Mouse (Mus musculus): ENCODE results near the gene Speer4f1. TPM values are rescaled to one million over a fixed set of nuclear protein-coding genes. Genes with fewer than 3 reads are reported as not detected.
"Not testable (repeated sequence)": the region's sequence is repeated elsewhere in the genome, so short reads cannot be mapped to it uniquely, and the experiment has no call there.

Speer4f1 gene
- not detected in 2 replicates for polyA plus RNA-seq (2012; rRNA removed)

DNA sequence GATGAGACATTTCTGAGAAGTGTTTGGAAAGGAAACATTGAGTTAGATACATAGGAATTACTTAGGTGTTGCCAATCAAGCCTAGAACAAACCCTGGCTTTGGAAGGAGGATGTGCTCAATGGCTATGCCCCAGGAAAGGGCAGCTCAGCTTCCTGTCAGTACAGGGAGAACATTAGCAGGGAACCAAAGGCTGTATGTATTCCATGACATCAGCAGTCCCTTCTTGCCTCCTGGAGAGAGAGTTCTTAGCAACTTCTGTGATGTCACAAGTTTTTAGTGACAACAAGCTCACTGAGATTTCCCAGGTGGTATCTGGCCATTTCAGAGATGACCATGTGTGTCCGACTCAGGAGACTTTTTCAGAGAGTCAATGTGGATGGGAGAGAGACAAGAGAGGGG lies at the start of gene Speer4f1:
TSS of gene Speer4f1 (plus strand) at position 301 of the 400 bp plus-strand sequence.
- not testable (repeated sequence) for H3K4me1 ChIP-seq (ENCODE audit: control insufficient read depth, insufficient read depth, low read length); H3K27ac ChIP-seq (ENCODE audit: insufficient read depth, low read length); H3K4me3 ChIP-seq (ENCODE audit: insufficient read depth, low read length)

DNA sequence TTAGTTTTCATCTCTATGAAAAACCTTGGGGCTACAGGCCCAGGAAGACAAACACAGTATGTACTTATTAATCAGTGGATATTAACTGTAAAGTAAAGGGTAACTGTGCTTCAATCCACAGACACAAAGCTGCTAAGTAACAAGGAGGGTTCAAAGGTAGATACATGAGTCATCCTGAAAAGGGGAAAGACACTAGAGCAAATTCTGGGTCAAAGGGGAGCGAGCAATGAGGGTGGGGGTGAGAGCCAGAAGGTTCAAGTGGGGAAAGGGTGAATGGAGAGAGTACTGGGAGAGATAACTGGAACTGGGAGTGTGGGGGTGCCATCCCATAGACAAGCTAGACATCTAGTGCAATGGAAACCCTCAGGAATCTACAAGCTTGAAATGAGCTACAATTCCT lies 49.0 kb upstream of the Speer4f1 start:
- Histone ChIP-seq H3K27ac (ENCODE audit: insufficient read depth, low read length) (no peak overlapping the region), H3K4me1 (ENCODE audit: control insufficient read depth, insufficient read depth, low read length) (no peaks in the 10 kb centered on the region), H3K4me3 (ENCODE audit: insufficient read depth, low read length) (no peak overlapping the region)
- no peak for TF ChIP-seq CTCF (IDR thresholded peaks at IDR 0.05; ENCODE audit: extremely low read depth, insufficient read depth, low read length)
- no peak for TF ChIP-seq POLR2A (IDR thresholded peaks at IDR 0.05; ENCODE audit: extremely low read depth, insufficient read depth, low read length)

DNA sequence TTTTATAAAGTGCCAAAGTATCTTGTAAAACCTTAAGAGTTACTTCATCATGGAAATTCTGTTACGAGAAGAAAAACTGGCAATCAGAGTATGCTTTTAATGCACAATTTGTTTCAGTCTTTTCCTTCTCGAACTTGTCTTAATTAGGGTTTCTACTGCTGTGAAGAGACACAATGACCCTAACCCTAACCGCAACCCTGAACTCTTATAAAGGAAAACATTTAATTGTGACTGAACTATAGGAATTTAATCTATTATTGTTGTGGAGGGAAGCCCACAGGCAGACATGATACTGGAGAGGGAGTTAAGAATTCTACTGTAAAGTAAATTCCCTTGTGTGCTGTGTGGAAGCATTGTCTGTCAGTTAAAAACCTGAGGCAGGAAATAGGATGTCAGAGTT lies 41.2 kb upstream of the Speer4f1 start:
- Histone ChIP-seq H3K27ac (ENCODE audit: insufficient read depth, low read length) (no peak overlapping the region), H3K4me1 (ENCODE audit: control insufficient read depth, insufficient read depth, low read length) (no peaks in the 10 kb centered on the region), H3K4me3 (ENCODE audit: insufficient read depth, low read length) (no peak overlapping the region)
- TF ChIP-seq POLR2A (IDR thresholded peaks at IDR 0.05; ENCODE audit: extremely low read depth, insufficient read depth, low read length): no peak
- no peak for TF ChIP-seq CTCF (IDR thresholded peaks at IDR 0.05; ENCODE audit: extremely low read depth, insufficient read depth, low read length)

DNA sequence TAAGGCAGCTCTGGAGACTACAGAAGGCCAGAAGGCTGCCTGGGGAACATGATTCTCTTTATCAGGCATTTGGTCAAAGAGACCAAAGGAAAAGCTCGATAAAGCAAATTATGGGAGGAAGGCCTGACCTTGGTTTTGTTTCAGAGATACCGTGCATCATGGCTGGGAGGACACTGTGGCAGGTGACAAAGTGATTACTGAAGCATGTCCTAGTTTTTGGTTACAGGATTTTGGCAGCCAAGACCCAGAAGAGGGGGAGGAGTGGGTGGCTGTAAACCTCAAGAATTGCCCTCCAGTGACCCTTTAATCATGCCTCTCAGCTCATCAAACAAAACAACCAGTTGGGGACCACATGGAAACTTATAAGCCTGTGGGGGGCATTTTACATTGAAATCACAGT lies 39.7 kb upstream of the Speer4f1 start:
- H3K4me3 ChIP-seq (ENCODE audit: insufficient read depth, low read length): no peak overlapping the region
- H3K27ac ChIP-seq (ENCODE audit: insufficient read depth, low read length): no peak overlapping the region
- no peak for TF ChIP-seq CTCF (IDR thresholded peaks at IDR 0.05; ENCODE audit: extremely low read depth, insufficient read depth, low read length)
- no peak for TF ChIP-seq POLR2A (IDR thresholded peaks at IDR 0.05; ENCODE audit: extremely low read depth, insufficient read depth, low read length)
- no peaks in the 10 kb centered on the region for H3K4me1 ChIP-seq (ENCODE audit: control insufficient read depth, insufficient read depth, low read length)

DNA sequence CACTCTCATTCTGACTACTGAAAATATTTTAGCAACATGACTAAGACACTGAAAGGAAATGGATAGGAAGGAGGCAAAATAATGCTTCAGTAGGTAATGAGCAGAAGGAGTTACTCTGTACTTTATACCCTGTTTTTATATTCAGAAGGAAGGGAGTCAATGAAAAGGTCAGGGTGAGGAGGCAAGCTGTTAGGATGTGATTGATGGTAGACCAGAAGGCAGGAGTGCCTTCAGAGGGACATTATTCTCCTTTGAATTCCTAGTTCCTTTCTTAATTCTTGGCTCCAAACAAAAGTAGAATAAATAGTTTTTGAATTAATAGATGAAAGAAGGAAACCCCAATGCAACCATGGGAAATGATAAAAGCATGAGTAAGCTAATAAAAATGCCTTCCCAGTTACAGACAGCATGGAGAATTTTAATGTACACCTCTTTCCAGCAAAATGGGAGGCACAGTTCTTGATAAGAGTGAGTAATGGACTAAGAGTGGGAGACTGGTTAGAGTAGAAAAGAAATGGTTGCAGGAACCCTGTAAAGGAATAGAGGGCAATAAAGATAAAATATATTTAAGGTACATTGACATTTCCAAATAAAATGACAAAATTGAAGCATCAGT lies 36.3 kb upstream of the Speer4f1 start:
- no peaks in the 10 kb centered on the region for H3K4me1 ChIP-seq (ENCODE audit: control insufficient read depth, insufficient read depth, low read length)
- no peak overlapping the region for H3K27ac ChIP-seq (ENCODE audit: insufficient read depth, low read length)
- TF ChIP-seq POLR2A (IDR thresholded peaks at IDR 0.05; ENCODE audit: extremely low read depth, insufficient read depth, low read length): no peak
- no peak for TF ChIP-seq CTCF (IDR thresholded peaks at IDR 0.05; ENCODE audit: extremely low read depth, insufficient read depth, low read length)
- H3K4me3 ChIP-seq (ENCODE audit: insufficient read depth, low read length): no peak overlapping the region

DNA sequence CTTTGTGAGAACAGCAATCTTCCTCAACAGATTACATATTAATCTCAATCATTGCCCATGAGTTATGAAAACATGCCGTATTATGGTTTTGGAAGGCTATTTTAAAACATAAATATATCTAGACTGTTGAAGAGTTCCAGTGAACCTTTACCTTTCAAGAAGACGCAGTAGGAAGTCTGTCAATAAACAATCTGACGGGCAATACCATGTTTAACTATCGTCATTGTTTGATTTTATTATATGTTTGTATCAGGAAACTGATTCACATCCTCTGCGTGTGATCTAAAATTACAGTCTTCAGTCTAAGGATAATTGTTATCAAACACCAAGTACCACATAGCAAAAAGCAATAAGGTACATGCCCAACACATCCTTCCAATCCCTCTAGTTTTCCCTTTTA lies 21.8 kb upstream of the Speer4f1 start:
- Histone ChIP-seq H3K4me1 (ENCODE audit: control insufficient read depth, insufficient read depth, low read length) (no peaks in the 10 kb centered on the region), H3K4me3 (ENCODE audit: insufficient read depth, low read length) (no peak overlapping the region), H3K27ac (ENCODE audit: insufficient read depth, low read length) (no peak overlapping the region)
- TF ChIP-seq POLR2A (IDR thresholded peaks at IDR 0.05; ENCODE audit: extremely low read depth, insufficient read depth, low read length): no peak
- no peak for TF ChIP-seq CTCF (IDR thresholded peaks at IDR 0.05; ENCODE audit: extremely low read depth, insufficient read depth, low read length)

DNA sequence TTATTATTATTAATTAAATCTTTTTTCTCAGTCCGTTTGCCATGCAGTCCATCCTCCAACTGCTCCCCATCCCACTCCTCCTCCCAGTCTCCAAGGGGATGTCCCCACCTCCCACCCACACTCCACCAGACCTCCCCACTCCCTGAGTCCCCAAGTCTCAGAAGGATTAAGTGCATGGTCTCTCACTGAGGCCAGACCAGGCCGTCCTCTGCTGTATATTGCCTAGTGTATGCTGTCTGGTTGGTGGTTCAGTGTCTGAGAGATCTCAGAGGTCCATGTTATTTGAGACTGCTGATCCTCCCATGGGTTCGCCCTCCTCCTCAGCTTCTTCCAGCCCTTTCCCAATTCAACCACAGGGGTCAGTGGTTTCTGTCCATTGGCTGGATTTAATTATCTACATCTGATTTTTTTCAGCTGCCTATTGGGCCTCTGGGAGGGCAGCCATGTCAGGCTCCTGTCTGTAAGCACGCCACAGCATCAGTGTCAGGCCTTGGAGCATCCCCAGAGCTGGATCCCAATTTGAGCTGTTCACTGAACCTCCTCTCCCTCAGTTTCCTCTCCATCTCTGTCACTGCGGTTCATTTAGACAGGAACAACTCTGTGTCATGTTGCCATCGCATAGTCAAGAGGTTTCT lies 20.8 kb upstream of the Speer4f1 start:
- Histone ChIP-seq H3K4me3 (ENCODE audit: insufficient read depth, low read length) (no peak overlapping the region), H3K4me1 (ENCODE audit: control insufficient read depth, insufficient read depth, low read length) (no peaks in the 10 kb centered on the region), H3K27ac (ENCODE audit: insufficient read depth, low read length) (no peak overlapping the region)
- TF ChIP-seq CTCF (IDR thresholded peaks at IDR 0.05; ENCODE audit: extremely low read depth, insufficient read depth, low read length) (no peak), POLR2A (IDR thresholded peaks at IDR 0.05; ENCODE audit: extremely low read depth, insufficient read depth, low read length) (no peak)

DNA sequence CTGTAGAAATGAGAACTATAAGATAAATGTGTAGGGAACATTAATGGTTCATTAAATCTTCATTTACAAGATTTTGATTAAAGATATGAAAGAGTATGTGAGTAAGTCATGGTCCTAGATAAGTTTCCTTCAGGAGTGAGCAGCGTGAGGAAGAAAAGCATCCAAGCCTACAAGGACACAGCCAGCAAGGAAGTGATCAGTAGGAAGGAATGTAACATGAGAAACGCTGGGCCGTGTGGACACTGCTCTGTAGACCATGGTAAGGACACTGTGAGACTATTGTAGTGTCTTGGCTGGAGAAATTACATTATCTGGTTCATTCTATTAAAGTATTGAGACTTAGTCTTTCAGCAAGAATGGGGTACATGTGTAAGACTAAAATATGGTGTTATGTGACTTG lies 19.2 kb upstream of the Speer4f1 start:
- TF ChIP-seq CTCF (IDR thresholded peaks at IDR 0.05; ENCODE audit: extremely low read depth, insufficient read depth, low read length) (no peak), POLR2A (IDR thresholded peaks at IDR 0.05; ENCODE audit: extremely low read depth, insufficient read depth, low read length) (no peak)
- H3K27ac ChIP-seq (ENCODE audit: insufficient read depth, low read length): no peak overlapping the region
- no peak overlapping the region for H3K4me3 ChIP-seq (ENCODE audit: insufficient read depth, low read length)
- H3K4me1 ChIP-seq (ENCODE audit: control insufficient read depth, insufficient read depth, low read length): no peaks in the 10 kb centered on the region

DNA sequence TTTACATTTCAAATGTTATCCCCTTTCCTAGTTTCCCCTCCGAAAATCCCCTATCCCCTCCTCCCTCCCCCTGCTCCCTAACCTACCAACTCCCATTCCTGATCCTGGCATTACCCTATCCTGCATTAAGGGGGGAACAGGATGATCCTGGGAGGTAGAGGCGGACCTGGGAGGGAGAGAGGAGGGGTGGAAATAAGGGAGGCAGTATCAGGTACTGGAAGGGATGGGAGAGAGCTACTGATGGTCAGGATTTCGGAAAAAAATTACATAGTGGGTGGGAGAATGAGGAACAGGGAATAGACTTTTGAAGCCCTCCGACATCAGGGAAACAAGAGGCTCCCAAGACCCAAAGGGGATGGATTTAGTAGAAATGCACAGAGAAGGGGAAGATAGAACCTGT lies 7.8 kb upstream of the Speer4f1 start:
- H3K27ac ChIP-seq (ENCODE audit: insufficient read depth, low read length); H3K4me1 ChIP-seq (ENCODE audit: control insufficient read depth, insufficient read depth, low read length); H3K4me3 ChIP-seq (ENCODE audit: insufficient read depth, low read length): not testable (repeated sequence)

DNA sequence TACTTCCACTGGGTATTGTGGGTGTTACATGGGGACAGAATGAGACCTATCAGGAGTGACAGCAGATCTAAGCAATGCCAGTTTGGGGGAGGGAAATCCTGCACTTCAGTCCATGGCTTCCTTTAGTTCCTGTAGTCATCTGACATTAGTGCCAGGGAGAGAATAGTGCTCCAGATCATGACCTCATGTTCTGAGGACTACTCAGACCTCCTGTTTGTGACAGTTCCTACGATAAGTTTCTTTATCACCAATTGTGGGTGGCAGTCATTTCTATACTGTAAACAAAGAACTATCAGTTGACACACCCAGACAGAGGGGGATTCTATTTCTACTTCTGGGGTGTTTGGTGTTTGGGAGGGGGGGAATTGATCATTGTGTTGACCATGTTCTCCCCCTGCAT lies 578 bp downstream of the Speer4f1 start:
- no peak overlapping the region for H3K4me3 ChIP-seq (ENCODE audit: insufficient read depth, low read length)
- no peak overlapping the region for H3K27ac ChIP-seq (ENCODE audit: insufficient read depth, low read length)
- H3K4me1 ChIP-seq (ENCODE audit: control insufficient read depth, insufficient read depth, low read length): no peaks in the 10 kb centered on the region
- TF ChIP-seq POLR2A (IDR thresholded peaks at IDR 0.05; ENCODE audit: extremely low read depth, insufficient read depth, low read length) (no peak), CTCF (IDR thresholded peaks at IDR 0.05; ENCODE audit: extremely low read depth, insufficient read depth, low read length) (no peak)

Measured in cortical plate, adult 2 months (tissue).